Mouse (Mus musculus) olfactory bulb, adult 2 months (tissue): Measurements from ENCODE around the gene Cmah.

Experiments used
- CTCF ChIP-seq: fragments of 200-500 bp; IDR thresholded peaks from 2 replicates; pipeline ENCODE4 v1.5.1; 2012; ENCODE audit warnings: low read depth, mild to moderate bottlenecking, low read length, moderate library complexity; ENCODE audit not compliant: insufficient read depth
- POLR2A ChIP-seq: fragments of 200-500 bp; IDR thresholded peaks from 2 replicates; pipeline ENCODE4 v1.6.1; 2012; ENCODE audit warnings: mild to moderate bottlenecking, low read depth, low read length, moderate library complexity; ENCODE audit not compliant: insufficient read depth

DNA sequence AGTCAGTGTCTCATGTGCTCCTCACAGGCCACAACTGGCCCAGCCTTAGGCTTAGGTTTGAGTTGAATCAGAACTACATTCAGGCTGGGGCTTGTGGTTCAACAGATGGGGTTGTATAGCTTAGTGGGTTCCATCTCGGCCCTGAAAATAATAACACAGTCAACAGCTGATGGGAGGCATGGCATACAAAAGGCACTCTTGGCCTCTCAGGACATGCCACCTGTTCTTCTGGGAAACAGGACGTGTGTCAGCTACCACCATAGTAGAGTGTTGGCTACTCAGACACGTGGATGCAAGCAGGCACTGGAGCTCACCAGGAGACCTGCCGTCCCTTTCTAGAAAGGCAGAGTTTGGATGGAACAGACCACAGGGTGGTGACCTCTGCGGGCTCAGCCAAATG, 178.6 kb downstream of the Cmah start:
- TF ChIP-seq POLR2A (no peak), CTCF (no peak)
